Mouse (Mus musculus) urinary bladder, adult 2 months (tissue): ENCODE results near the gene Rinl. TPM values are rescaled to one million over a fixed set of nuclear protein-coding genes. Genes with fewer than 3 reads are reported as not detected.

Experiments used
- DNase-seq: peaks from one replicate; pipeline ENCODE4 v3.0.0; 2022; ENCODE audit warnings: low spot score
- polyA plus RNA-seq: library from polyadenylated mRNA; depleted of rRNA; stranded (reverse); fragments of >200 nt; gene quantifications from 2 replicates; pipeline ENCODE4 v1.2.3, GENCODE M21; 2012; rRNA removed

Gene Rinl
- 2.6 and 4.1 TPM in 2 replicates for polyA plus RNA-seq

DNA sequence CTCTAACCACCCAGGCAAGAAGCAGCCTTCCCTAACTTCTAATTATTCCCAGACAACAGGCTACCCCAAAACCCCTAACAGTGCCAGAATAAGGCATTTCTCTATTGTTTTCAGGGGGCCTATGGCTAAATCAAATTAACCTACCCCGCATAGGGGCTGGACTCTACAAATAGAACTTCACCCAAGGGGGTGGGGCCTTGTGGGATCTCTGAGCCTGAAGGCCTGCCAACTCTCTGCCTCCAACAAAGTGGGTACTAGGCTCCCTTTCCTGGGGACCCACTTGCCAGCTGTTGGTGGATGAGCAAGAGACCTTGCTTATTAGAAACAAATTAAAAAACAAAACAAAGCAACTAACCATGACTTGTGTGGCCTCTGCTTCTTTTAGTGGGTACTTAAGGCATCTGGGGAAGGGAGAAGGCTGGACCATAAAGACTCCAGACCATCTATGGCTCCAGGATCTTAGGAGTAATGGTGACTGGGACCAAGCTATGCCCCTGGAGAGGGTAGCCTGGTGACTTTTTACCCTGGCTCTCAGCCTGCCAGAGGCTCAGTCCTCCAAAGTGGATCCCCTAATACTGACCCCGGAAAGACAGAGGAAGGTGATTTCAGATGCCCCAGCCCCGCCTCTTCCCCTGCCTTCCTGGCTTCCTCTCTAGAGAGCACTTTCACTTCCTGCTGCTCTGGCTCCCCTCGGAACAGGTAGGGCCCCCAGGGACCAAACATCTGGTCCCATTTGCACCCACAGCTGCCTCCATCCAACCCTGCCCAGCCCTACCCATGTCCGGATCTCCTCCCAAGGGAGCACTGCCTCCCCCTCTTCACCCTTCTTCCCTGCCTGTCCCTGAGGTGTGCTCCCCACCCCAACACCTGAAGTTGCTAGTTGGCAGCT is at the start of gene Rinl:
TSS of gene Rinl (plus strand) at position 663 of the 889 bp plus-strand sequence.
- DNase-seq = no peak

DNA sequence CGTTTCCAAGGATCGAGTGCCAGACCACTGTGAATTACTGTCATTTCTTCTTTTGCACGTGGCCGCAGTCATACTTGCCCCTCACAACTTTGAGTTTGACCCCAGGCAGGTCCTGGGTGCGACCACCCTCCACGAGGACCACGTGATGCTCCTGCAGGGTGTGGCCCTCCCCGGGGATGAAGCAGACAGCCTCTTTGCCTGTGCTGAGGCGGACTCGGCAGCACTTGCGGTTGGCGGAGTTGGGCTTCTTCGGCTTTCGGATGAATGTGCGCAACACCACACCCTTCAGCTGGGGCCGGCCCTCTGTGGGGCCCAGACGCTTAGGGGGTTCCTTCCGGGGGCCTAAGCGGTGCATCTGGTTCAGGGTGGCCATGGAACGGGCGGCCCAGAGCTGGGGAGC is 48.9 kb upstream of the Rinl start:
- no peak for DNase-seq

DNA sequence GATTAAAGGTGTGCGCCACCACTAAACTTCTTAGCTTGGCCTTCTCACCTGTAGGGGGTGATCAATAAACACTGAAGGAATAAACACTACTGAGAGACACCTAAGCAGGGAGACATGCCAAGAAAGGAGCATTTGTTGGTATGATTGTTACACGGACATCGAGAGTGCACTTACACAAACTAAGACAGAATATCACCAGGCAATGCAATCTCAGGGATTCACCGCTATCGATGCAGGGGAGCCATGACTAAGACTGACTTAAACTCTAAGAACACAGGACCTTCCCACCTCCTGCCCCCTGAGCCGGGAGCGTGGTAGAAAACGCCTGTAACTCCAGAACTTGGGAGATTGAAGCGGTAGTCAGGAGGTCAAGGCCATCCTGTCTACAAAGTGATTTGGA is 47.8 kb upstream of the Rinl start:
- DNase-seq = no peak

DNA sequence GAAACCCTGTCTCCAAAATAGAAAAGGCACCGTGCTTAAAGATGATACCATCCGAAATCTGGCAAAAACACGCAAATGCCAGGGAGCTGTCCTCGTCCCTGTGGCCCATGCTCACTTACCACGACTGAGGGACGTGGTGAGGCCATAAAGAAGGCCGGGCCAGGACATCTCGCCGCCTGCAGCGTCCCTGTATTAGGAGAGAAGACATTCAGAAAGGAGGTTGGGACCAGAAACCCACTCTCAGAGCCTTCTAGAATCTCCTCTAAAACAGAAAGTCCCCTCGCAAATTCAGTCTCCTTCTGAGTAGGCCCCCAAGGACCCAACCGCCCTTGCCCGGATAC is 47.4 kb upstream of the Rinl start:
- DNase-seq = no peak

- peak; percentile 97 for DNase-seq
These were observed 46.9 kb upstream of the Rinl start, which contains the start of the genes Mrps12 and Sars2 for GRCm38 (mm10) chr7:28741709-28742438. Mrps12 (minus strand) TSS chr7:28741820. Sars2 (plus strand) TSS chr7:28741992.

- no peak for DNase-seq
These were observed 38.8 kb upstream of the Rinl start for GRCm38 (mm10) chr7:28749935-28750334.

DNA sequence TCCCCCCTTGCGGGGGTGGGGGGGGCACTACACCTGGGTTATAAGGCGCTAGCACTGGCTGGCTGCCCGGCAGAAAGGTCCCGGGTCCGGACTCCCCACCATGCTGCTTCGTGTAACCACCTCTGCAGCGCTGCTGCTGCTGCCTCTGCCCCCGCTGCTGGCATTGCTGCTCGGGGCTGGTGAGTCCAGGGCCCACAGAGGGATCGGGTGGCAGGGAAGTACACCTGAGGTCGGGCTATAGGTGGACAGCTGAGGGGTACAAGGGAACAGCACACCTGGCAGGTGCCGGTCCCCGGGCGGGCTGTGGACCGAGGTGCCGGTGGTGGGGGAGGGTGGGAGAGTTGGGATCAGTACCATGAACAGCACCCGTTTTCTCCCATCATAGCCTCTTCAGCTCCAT is 32.7 kb upstream of the Rinl start, which contains the start of gene Ccer2:
TSS of gene Ccer2 (plus strand) at position 96 of the 400 bp plus-strand sequence.
- no peak for DNase-seq

DNA sequence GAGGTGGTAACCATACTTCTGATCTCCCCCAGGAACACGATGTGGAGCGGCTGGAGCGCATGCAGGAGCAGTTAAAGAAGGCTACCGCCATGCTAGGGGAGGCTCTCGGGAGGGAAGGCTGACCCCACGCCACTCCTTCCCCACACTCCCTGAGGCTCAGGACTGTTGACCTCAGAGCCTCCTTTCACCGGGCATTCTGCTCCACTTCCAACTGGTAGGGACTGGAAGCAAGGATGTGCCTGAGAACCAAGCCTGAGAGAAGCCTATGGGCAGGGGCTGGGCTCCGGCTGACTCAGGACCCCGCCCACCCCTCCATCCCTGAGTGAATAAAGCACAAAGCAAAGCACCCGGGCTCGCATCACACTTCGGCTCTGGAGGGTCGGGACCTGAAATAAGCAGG is 30.1 kb upstream of the Rinl start:
- no peak for DNase-seq

GRCm38 (mm10) chr7:28761907-28762306 is 26.9 kb upstream of the Rinl start:
- DNase-seq = no peak

DNA sequence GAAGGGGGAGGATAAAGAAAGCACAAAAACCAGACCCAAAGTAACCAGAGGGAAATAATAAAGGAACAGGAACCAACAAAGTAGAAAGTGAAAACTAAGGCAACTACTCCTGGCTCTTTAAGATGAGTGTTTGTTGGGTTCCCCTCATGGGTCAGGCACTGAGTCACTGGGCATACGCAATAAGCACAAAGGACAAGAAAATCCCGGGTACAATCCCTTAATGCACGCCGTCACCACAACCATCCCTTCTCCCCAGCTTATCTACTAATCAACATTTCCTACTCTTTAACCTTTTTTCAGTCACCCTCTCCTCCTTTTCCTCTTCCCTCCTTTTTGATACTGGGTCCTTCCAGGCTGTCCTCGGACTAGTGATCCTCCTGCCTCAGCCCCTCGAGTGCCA is 23.6 kb upstream of the Rinl start:
- no peak for DNase-seq

DNA sequence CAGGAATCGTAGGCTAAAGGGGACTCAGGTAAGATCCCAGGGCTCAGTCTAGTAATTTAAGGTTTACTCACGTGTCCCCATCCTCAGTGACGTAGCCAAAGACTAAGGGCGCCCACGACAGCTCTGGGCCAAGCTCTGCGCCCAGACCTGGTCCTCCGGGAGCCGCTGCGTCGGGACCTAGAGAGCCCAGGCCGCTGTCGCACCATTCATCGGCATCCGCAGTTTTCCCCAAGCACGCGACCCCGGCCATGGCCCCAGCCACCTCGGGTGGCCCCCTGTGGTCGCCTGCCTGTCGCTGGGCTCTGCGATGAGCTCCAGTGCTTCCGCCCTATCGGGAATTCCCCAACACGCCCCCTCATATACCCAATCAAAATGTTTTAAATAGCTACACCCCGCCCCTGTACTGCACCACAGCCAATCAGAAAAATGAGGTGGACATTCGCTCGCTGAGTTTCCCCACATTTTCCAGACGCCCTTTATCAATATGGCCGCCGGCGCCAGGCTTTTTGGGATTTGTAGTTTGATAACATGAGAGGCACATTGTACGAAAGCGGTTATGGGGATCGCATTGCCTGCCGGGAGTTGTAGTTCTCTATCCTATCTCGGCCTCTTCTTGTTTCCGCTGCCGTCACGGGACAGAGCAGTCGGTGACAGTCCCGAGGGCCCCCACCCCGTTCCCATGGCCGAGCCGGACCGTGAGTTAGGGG is 22.4 kb upstream of the Rinl start, which contains the start of gene Sirt2:
TSS of gene Sirt2 (plus strand) at position 563 of the 707 bp plus-strand sequence.
- peak; percentile 79 for DNase-seq

DNA sequence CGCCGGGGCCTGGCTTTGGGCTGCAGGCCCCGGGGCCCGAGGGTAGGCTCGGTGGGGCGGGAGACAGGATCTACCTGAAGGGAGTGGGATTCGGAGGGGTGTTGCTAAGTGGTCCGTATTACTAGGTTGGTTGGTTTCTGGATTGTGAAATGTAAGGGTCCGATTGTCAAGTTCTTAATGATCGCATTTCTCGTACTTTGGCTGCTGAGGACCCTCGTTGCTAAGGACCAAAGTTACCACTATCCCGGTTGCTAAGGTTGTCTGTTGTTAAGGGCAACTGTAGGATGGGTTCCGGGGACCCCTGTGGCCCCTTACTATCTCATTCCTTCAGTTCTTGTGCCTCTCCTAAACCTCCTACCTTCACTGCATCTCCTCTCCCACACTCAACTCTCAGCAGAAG is 21.9 kb upstream of the Rinl start:
- DNase-seq = no peak

DNA sequence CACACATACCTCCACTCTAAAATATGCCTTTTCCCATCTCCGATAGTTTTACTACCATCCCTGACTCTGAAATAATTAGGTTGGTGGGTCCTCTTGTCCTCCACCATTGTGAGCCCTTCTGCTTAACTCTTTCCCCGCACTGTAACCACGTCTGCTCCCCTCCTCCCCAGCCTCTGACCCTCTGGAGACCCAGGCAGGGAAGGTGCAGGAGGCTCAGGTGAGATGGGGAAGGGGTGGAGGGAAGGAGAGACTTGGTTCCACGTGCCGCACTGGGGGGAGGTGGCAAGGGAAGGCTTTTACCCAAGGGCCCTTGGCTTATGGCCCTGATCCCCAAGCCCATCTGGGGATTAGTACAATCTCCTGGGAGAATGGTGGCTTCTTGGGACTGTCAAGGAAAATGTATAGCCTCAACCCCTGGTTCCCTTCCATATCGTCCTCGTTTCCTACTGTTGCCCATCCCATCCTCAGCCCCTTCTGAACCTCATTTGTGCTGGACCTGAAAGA is 21.3 kb upstream of the Rinl start, which contains the start of gene Nfkbib:
TSS of gene Nfkbib (minus strand) at position 51 of the 504 bp plus-strand sequence.
- no peak for DNase-seq

- no peak for DNase-seq
These were observed 19.3 kb upstream of the Rinl start for GRCm38 (mm10) chr7:28769414-28769958.

GRCm38 (mm10) chr7:28770309-28770708 is 18.5 kb upstream of the Rinl start:
- DNase-seq = no peak

GRCm38 (mm10) chr7:28771867-28772266 is 16.9 kb upstream of the Rinl start:
- no peak for DNase-seq

- DNase-seq = no peak
These were observed 15.6 kb upstream of the Rinl start for GRCm38 (mm10) chr7:28773163-28773562.

DNA sequence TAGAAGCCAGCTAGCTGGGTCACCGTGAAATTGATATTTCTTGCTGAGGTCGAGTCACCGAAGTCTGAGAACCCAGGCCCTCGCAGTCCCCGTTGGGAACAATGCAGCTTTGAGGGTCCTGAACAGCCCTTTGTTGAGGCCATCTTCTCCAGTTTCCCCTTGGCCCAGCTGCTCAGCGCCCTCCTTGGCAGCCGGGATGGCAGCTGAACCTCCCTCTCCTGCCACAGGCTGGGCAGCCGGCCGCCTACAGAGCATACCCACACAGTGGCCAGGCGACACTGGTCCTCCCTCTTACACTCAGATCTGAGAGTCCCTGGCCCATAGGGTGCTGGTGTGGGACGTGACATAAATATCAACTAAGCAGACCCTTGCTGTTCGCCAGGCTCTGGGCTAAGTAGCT is 14.6 kb upstream of the Rinl start:
- no peak for DNase-seq

GRCm38 (mm10) chr7:28775129-28775528 is 13.6 kb upstream of the Rinl start:
- no peak for DNase-seq

- DNase-seq = no peak
These were observed 9.9 kb upstream of the Rinl start for GRCm38 (mm10) chr7:28778825-28779224.

DNA sequence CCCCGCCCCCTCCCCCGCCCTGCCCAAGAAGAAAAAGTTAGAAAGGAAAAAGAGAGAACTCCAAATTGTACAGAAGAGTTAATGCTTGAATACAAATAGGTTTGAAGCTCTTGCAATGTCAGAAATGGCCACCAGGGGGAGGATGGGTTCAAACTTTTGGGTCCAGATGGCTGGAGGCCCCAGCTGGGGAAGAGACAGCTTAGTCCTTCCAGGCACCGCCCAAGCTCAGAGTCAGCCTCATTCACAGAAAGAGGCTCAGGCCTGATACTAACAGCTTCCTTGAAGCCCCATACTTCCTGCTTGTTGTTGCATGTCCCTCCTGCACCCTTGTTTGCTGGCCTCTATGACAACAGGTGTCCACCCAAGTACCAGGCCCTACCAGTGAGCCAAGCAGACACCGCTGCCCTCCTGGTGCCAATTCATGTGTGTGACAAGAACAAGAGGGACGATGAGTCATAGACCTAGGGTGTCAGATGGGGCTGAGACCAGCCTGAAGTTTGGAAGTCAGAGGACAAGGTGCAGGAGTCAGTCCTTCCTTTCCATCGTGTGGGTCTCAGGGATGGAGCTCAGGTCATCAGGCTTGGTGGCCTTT is 8.6 kb upstream of the Rinl start:
- peak; percentile 69 for DNase-seq
